11 mouse cellular contexts compared by ENCODE assay signal in the genomic region with DNA sequence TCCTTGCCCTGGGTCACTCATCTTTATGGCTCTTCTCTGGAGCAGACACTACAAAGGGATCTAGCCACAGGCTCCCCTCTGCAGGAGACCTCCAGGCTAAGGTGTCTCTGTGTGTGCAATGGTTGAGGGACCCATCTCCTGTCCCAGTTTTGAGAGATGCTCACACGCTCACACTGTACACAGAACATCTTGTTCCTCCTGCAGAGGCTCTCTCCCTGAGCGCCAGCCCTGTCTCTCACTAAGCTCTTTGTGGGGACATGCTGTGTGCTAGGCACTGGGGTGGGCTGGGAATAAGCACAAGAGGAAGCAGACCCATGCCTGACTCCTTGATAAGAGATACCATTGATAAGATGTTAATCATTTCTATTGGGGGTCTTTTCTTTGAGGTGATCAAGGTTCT. TPM values are rescaled to one million over a fixed set of nuclear protein-coding genes. Genes with fewer than 3 reads are reported as not detected.
DNase-seq lines count a peak whose midpoint lies in the region; ATAC-seq and TF ChIP-seq lines count a peak whose summit lies in the region.
"Had no signal": no experiment of that assay in that cellular context is flagged by ENCODE, and none has a peak within 500 bp of the region (broad histone marks: within the 10 kb centered on the region; RNA-seq: fewer than 3 reads in every experiment).

No protein-coding gene starts in this region.

- H3K36me3 ChIP-seq in liver, adult 2 months (ENCODE audit: control insufficient read depth, insufficient read depth, low read length): peaks cover 6% of the 10 kb centered on the region; the same call in 1 of the 2 replicates
- peaks cover 8% of the 10 kb centered on the region for H3K36me3 ChIP-seq in forebrain, embryonic 12.5 days (replicated peaks)
- peaks cover 39% of the 10 kb centered on the region for H3K36me3 ChIP-seq in limb, embryonic 10.5 days
- peaks cover 10% of the 10 kb centered on the region; the same call in 1 of the 2 replicates for H3K36me3 ChIP-seq in neural tube, embryonic 13.5 days

- TF ChIP-seq CTCF in liver, adult 2 months (IDR thresholded peaks at IDR 0.05; ENCODE audit: low read depth, low read length): no peak

- peaks cover 18% of the 10 kb centered on the region; the same call in 1 of the 2 replicates for H3K79me2 ChIP-seq in liver, adult 2 months (ENCODE audit: control insufficient read depth, insufficient read depth, low read length)

- no peak for DNase-seq in liver, adult 2 months (ENCODE audit: extremely low read depth, low read depth, low spot score)
- DNase-seq in liver (no peak), MN1 (ENCODE audit: low spot score) (no peak)
- DNase-seq in limb, embryonic 10.5 days (ENCODE audit: low spot score): no peak
- DNase-seq in heart, adult 11 months: no peak
- DNase-seq in kidney, postnatal 14 days: no peak
- DNase-seq: adrenal gland, postnatal 14 days; lung, postnatal 10 days; thymus, postnatal 4 days had no signal

- H3K27me3 ChIP-seq in liver, adult 2 months (ENCODE audit: control insufficient read depth, insufficient read depth, low read length): no peaks in the 10 kb centered on the region
- H3K27me3 ChIP-seq in forebrain, embryonic 12.5 days: no peaks in the 10 kb centered on the region
- no peaks in the 10 kb centered on the region for H3K27me3 ChIP-seq in limb, embryonic 10.5 days (ENCODE audit: low read depth, poor library complexity, severe bottlenecking)
- no peaks in the 10 kb centered on the region for H3K27me3 ChIP-seq in neural tube, embryonic 13.5 days

- no peak for ATAC-seq in forebrain, embryonic 12.5 days (ENCODE audit: low FRiP score)
- no peak for ATAC-seq in neural tube, embryonic 13.5 days (ENCODE audit: low read depth)

- peak overlapping the region; percentile 34 for H3K9ac ChIP-seq in liver, adult 2 months (ENCODE audit: low read depth, low read length)
- H3K9ac ChIP-seq in forebrain, embryonic 12.5 days: no peak overlapping the region
- no peak overlapping the region for H3K9ac ChIP-seq in neural tube, embryonic 13.5 days

- no peaks in the 10 kb centered on the region for H3K9me3 ChIP-seq in forebrain, embryonic 12.5 days
- H3K9me3 ChIP-seq in limb, embryonic 10.5 days (replicated peaks): no peaks in the 10 kb centered on the region
- no peaks in the 10 kb centered on the region for H3K9me3 ChIP-seq in neural tube, embryonic 13.5 days

- 56% methylated on average over 2 of the region's 2 CpGs for whole genome bisulfite sequencing in liver, adult 2 months
- 80% methylated on average over 2 of the region's 2 CpGs for WGBS in forebrain, embryonic 12.5 days
- WGBS in limb, embryonic 10.5 days: 85% methylated on average over 2 of the region's 2 CpGs
- whole genome bisulfite sequencing in neural tube, embryonic 13.5 days: 75% methylated on average over 2 of the region's 2 CpGs

- no peak overlapping the region for H3K4me3 ChIP-seq in liver, adult 2 months (ENCODE audit: insufficient read depth, low read depth, low read length)
- H3K4me3 ChIP-seq in forebrain, embryonic 12.5 days (replicated peaks): no peak overlapping the region
- no peak overlapping the region for H3K4me3 ChIP-seq in limb, embryonic 10.5 days
- no peak overlapping the region for H3K4me3 ChIP-seq in neural tube, embryonic 13.5 days

- peaks cover 48% of the 10 kb centered on the region for H3K4me1 ChIP-seq in liver, adult 2 months (ENCODE audit: control insufficient read depth, insufficient read depth, low read length)
- H3K4me1 ChIP-seq in forebrain, embryonic 12.5 days: peaks cover 53% of the 10 kb centered on the region
- H3K4me1 ChIP-seq in limb, embryonic 10.5 days: peaks cover 48% of the 10 kb centered on the region
- H3K4me1 ChIP-seq in neural tube, embryonic 13.5 days (replicated peaks): peaks cover 59% of the 10 kb centered on the region

- peak overlapping the region; percentile 95 for H3K27ac ChIP-seq in liver, adult 2 months (replicated peaks; ENCODE audit: insufficient read depth, low read depth, low read length)
- peak overlapping the region; percentile 94 for H3K27ac ChIP-seq in forebrain, embryonic 12.5 days
- H3K27ac ChIP-seq in limb, embryonic 10.5 days: peak overlapping the region; percentile 2; the same call in 1 of the 2 replicates
- peak overlapping the region; percentile 91 for H3K27ac ChIP-seq in neural tube, embryonic 13.5 days (replicated peaks)

- no peak overlapping the region for H3K4me2 ChIP-seq in forebrain, embryonic 12.5 days
- H3K4me2 ChIP-seq in neural tube, embryonic 13.5 days: no peak overlapping the region

- no peak for TF ChIP-seq POLR2A in liver, adult 2 months (IDR thresholded peaks at IDR 0.05; ENCODE audit: extremely low read depth, insufficient read depth, low read length)

RNA-seq across cellular contexts. Expression of gene Slc6a6, which starts 34.2 kb away (rescaled TPM):
- 34.8 and 66.5 TPM in 2 replicates for total RNA-seq in liver, adult 2 months (2014; rRNA removed)
- polyA plus RNA-seq in liver, adult 2 months (2012; rRNA removed): 89.0 and 96.5 TPM in 2 replicates
- 67.6 and 79.0 TPM in 2 replicates for polyA plus RNA-seq in forebrain, embryonic 12.5 days (2016; fragmentation: Nextera tagmentation; extraction: Ambion mirVana)
- 45.0 and 49.7 TPM in 2 replicates for polyA plus RNA-seq in limb, embryonic 10.5 days (2016; fragmentation: Nextera tagmentation; extraction: Ambion mirVana)
- 63.7 and 70.0 TPM in 2 replicates for polyA plus RNA-seq in neural tube, embryonic 13.5 days (2015; fragmentation: Nextera tagmentation; extraction: Ambion mirVana)

Comparison
In these comparisons a context has a peak if more than half of its experiments do, and no peak if none do; other contexts are left out.
1. H3K27ac ChIP-seq: peak in every context shown above with its lines; median percentile 95 in liver, adult 2 months; 94 in forebrain, embryonic 12.5 days; 91 in neural tube, embryonic 13.5 days; 2 in limb, embryonic 10.5 days.